ENCODE assay signal across 8 mouse cellular contexts in the genomic region with DNA sequence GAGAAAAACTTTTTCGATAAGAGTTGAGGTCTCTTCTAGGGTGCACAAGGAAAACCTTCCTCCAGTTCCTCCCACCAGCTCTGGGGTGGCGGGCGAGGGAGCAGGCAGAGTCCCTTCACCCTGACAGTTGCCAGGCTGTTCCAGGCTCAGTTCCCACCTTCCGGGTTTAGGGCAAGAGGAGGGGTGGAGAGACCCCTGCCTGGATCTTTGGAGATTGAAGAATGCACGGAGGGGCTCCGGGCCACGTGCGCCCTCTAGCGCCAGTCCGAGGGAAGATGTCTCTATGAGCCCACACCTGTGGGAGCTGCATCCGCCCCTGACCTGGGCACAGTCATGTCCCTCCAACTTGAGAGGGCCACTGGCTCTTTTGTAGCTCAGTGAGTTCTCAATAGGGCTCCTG.
DNase-seq lines count a peak whose midpoint lies in the region; ATAC-seq lines count a peak whose summit lies in the region.

No protein-coding gene starts in this region.

- WGBS in midbrain, embryonic 13.5 days, result 12% methylated on average over 11 of the region's 11 CpGs

- no peaks in the 10 kb centered on the region for H3K36me3 ChIP-seq in midbrain, embryonic 13.5 days

- peaks cover 9% of the 10 kb centered on the region for H3K4me1 ChIP-seq in midbrain, embryonic 13.5 days (replicated peaks)

- H3K4me3 ChIP-seq in midbrain, embryonic 13.5 days (replicated peaks), result no peak overlapping the region

- peak; percentile 2 to 8 for DNase-seq in cerebellum, adult 18-20 months
- peak; percentile 13 to 36 for DNase-seq in left cerebral cortex, postnatal 10 days (ENCODE audit: extremely low spot score in 1 of 2, low spot score in 2 of 2)
- DNase-seq in left cerebral cortex, adult 9 months (ENCODE audit: low spot score in 2 of 2), result no peak
- peak; percentile 60 for DNase-seq in embryo, embryonic 10.5 days (ENCODE audit: low spot score)
- DNase-seq in adipocyte (ENCODE audit: low spot score), result no peak
- DNase-seq in spleen, postnatal 14 days (ENCODE audit: low spot score in 2 of 2), result no peak

- no peak overlapping the region for H3K9ac ChIP-seq in midbrain, embryonic 13.5 days (replicated peaks)

- H3K27me3 ChIP-seq in midbrain, embryonic 13.5 days, result no peaks in the 10 kb centered on the region

- H3K9me3 ChIP-seq in midbrain, embryonic 13.5 days, result no peaks in the 10 kb centered on the region

- H3K27ac ChIP-seq in midbrain, embryonic 13.5 days, result no peak overlapping the region

- no peak for ATAC-seq in cerebellum, adult (ENCODE audit: insufficient number of reproducible peaks, low FRiP score, low TSS enrichment)
- ATAC-seq in midbrain, embryonic 13.5 days, result peak; percentile 45; the same call in 1 of the 2 replicates

- H3K4me2 ChIP-seq in midbrain, embryonic 13.5 days (replicated peaks), result peak overlapping the region; percentile 32

- intact Hi-C loops in left cerebral cortex, postnatal 10 days (cut with DNase I), result loop anchor here (5.0 to 10.0 kb wide), 2 partner anchors 93 to 265 kb away; partner anchors contain the start of gene Tmem132b

Comparison
In these comparisons a context has a peak if more than half of its experiments do, and no peak if none do; other contexts are left out.
1. DNase-seq: peak in cerebellum, adult 18-20 months (2 of 2), left cerebral cortex, postnatal 10 days (2 of 2) and embryo, embryonic 10.5 days (single experiment); none in left cerebral cortex, adult 9 months (0 of 2), adipocyte (single experiment) and spleen, postnatal 14 days (0 of 2).